Mouse (Mus musculus) stomach, postnatal 0 days (tissue): ENCODE results near the gene Slc27a2. TPM values are rescaled to one million over a fixed set of nuclear protein-coding genes. Genes with fewer than 3 reads are reported as not detected.

Source experiments
- ATAC-seq: fragments of 200-750 bp; cut with Nextera tagmentation; 2 replicates; pipeline ENCODE4 v1.8.0; 2017; ENCODE audit not compliant: low FRiP score, low TSS enrichment
- DNase-seq: peaks from one replicate; pipeline ENCODE4 v3.0.0-alpha.2; 2016; ENCODE audit warnings: low spot score
- H3K27ac ChIP-seq: fragments of 300-500 bp; sonication (generic); replicated peaks from 2 replicates; pipeline ENCODE4 v1.5.1; 2014; ENCODE audit warnings: mild to moderate bottlenecking, control low read depth
- H3K27me3 ChIP-seq: fragments of 300-500 bp; sonication (generic); 2 replicates; pipeline ENCODE4 v1.6.1; 2014; ENCODE audit warnings: low read length; ENCODE audit not compliant: control insufficient read depth, insufficient read depth
- H3K36me3 ChIP-seq: fragments of 300-500 bp; sonication (generic); 2 replicates; pipeline ENCODE4 v1.6.1; 2014; ENCODE audit warnings: low read length, mixed read lengths; ENCODE audit not compliant: control insufficient read depth, insufficient read depth
- H3K4me1 ChIP-seq: fragments of 300-500 bp; sonication (generic); replicated peaks from 2 replicates; pipeline ENCODE4 v1.6.1; 2014; ENCODE audit warnings: antibody characterized with exemption; ENCODE audit not compliant: control insufficient read depth, insufficient read depth
- H3K4me2 ChIP-seq: fragments of 300-500 bp; sonication (generic); replicated peaks from 2 replicates; pipeline ENCODE4 v1.6.1; 2014; ENCODE audit warnings: low read depth, mild to moderate bottlenecking, control low read depth, moderate library complexity
- H3K4me3 ChIP-seq: fragments of 300-500 bp; sonication (generic); 2 replicates; pipeline ENCODE4 v1.5.1; 2014; ENCODE audit warnings: low read depth, low read length, control low read depth
- H3K9ac ChIP-seq: fragments of 300-500 bp; sonication (generic); 2 replicates; pipeline ENCODE4 v1.6.1; 2014; ENCODE audit warnings: mild to moderate bottlenecking, low read length, control low read depth, mixed read lengths
- H3K9me3 ChIP-seq: fragments of 300-500 bp; sonication (generic); 2 replicates; pipeline ENCODE4 v1.6.1; 2016; ENCODE audit warnings: low read length; ENCODE audit not compliant: control insufficient read depth
- CTCF ChIP-seq: IDR thresholded peaks from 2 replicates; pipeline ENCODE4 v1.5.1; 2016; ENCODE audit warnings: antibody characterized with exemption, low read depth, mild to moderate bottlenecking, moderate library complexity
- EP300 ChIP-seq: optimal IDR thresholded peaks from 2 replicates; pipeline ENCODE3; 2016; ENCODE audit warnings: antibody characterized with exemption
- WGBS: fragments of 180-500 bp; shearing (Covaris S2); extraction: QIAGEN DNeasy Blood & Tissue Kit; methylation state at CpG from one replicate; pipeline ENCODE4 v1.1.7; 2014; 5-methylcytosine and 5-hydroxymethylcytosine counted together
- polyA plus RNA-seq: library from polyadenylated mRNA; unstranded; fragments of >200 nt; fragmentation: Nextera tagmentation; extraction: Ambion mirVana; gene quantifications from 2 replicates; pipeline ENCODE4 v1.2.1, GENCODE M21; 2015

The Slc27a2 gene
- polyA plus RNA-seq, 1 experiment from 2014 or later, result 1.1 TPM

GRCm38 (mm10) chr2:126618470-126619179, 66.4 kb downstream of the Slc27a2 start:
- no peak for ATAC-seq

GRCm38 (mm10) chr2:126619249-126619704, 67.1 kb downstream of the Slc27a2 start, which contains the start of gene Hdc:
TSS of gene Hdc (minus strand) at chr2:126619299.
- no peaks in the 10 kb centered on the region for H3K27me3 ChIP-seq

More at GRCm38 (mm10) chr2:126618470-126619179, 66.4 kb downstream of the Slc27a2 start:
- Histone ChIP-seq H3K27me3 (no peaks in the 10 kb centered on the region), H3K4me1 (no peaks in the 10 kb centered on the region), H3K36me3 (no peaks in the 10 kb centered on the region), H3K9me3 (no peaks in the 10 kb centered on the region), H3K4me2 (no peak overlapping the region), H3K4me3 (no peak overlapping the region), H3K9ac (no peak overlapping the region), H3K27ac (no peak overlapping the region)
- no peak for DNase-seq
- WGBS, result 30% methylated on average over 8 of the region's 8 CpGs
- TF ChIP-seq EP300, result no peak
- TF ChIP-seq CTCF, result no peak

GRCm38 (mm10) chr2:126622455-126622854, 70.2 kb downstream of the Slc27a2 start:
- Histone ChIP-seq H3K9ac (no peak overlapping the region), H3K9me3 (no peaks in the 10 kb centered on the region), H3K36me3 (no peaks in the 10 kb centered on the region), H3K27me3 (no peaks in the 10 kb centered on the region), H3K4me1 (no peaks in the 10 kb centered on the region), H3K4me3 (no peak overlapping the region), H3K27ac (no peak overlapping the region), H3K4me2 (no peak overlapping the region)
- ATAC-seq (no peak), DNase-seq (no peak)
- TF ChIP-seq CTCF, result no peak
- no peak for TF ChIP-seq EP300
- 82% methylated on average over 2 of the region's 2 CpGs for WGBS

More at GRCm38 (mm10) chr2:126619249-126619704, 67.1 kb downstream of the Slc27a2 start, which contains the start of gene Hdc:
- no peak for ATAC-seq
- H3K9me3 ChIP-seq, result no peaks in the 10 kb centered on the region
- no peak for DNase-seq
- H3K9ac ChIP-seq, result no peak within 1 kb of the TSS
- H3K4me3 ChIP-seq, result no peak within 1 kb of the TSS
- no peaks in the 10 kb centered on the region for H3K4me1 ChIP-seq
- WGBS, result 60% methylated on average over 14 of the region's 14 CpGs
- no peak within 1 kb of the TSS for H3K27ac ChIP-seq
- no peak for TF ChIP-seq EP300
- no peak for TF ChIP-seq CTCF
- no peaks in the 10 kb centered on the region for H3K36me3 ChIP-seq
- H3K4me2 ChIP-seq, result no peak within 1 kb of the TSS

- no peak for DNase-seq
- no peaks in the 10 kb centered on the region for H3K9me3 ChIP-seq
- no peak overlapping the region for H3K27ac ChIP-seq
- TF ChIP-seq CTCF (no peak), EP300 (no peak)
- ATAC-seq, result no peak
- H3K27me3 ChIP-seq, result no peaks in the 10 kb centered on the region
- H3K4me1 ChIP-seq, result no peaks in the 10 kb centered on the region
- H3K4me3 ChIP-seq, result no peak overlapping the region
- no peaks in the 10 kb centered on the region for H3K36me3 ChIP-seq
- no peak overlapping the region for H3K4me2 ChIP-seq
- no peak overlapping the region for H3K9ac ChIP-seq
Observed at GRCm38 (mm10) chr2:126623138-126623537, 70.9 kb downstream of the Slc27a2 start.

- Histone ChIP-seq H3K27ac (no peak overlapping the region), H3K36me3 (no peaks in the 10 kb centered on the region), H3K9ac (no peak overlapping the region), H3K27me3 (no peaks in the 10 kb centered on the region), H3K4me3 (no peak overlapping the region), H3K9me3 (no peaks in the 10 kb centered on the region), H3K4me2 (no peak overlapping the region), H3K4me1 (no peaks in the 10 kb centered on the region)
- DNase-seq (no peak), ATAC-seq (no peak)
- TF ChIP-seq CTCF, result no peak
- TF ChIP-seq EP300, result no peak
- WGBS, result 88% methylated on average over 9 of the region's 9 CpGs
Observed at GRCm38 (mm10) chr2:126628455-126628995, 76.3 kb downstream of the Slc27a2 start.

- no peaks in the 10 kb centered on the region for H3K9me3 ChIP-seq
- no peaks in the 10 kb centered on the region for H3K36me3 ChIP-seq
- no peak overlapping the region for H3K4me3 ChIP-seq
- ATAC-seq (no peak), DNase-seq (no peak)
- no peak overlapping the region for H3K27ac ChIP-seq
- no peak for TF ChIP-seq CTCF
- no peak for TF ChIP-seq EP300
- WGBS, result 87% methylated on average over 2 of the region's 2 CpGs
- no peak overlapping the region for H3K4me2 ChIP-seq
- H3K4me1 ChIP-seq, result no peaks in the 10 kb centered on the region
- H3K27me3 ChIP-seq, result no peaks in the 10 kb centered on the region
- H3K9ac ChIP-seq, result no peak overlapping the region
Observed at GRCm38 (mm10) chr2:126633165-126633564, 81.0 kb downstream of the Slc27a2 start.
